Mouse (Mus musculus) liver, postnatal 0 days (tissue): ENCODE results near the gene Ddc.

Experiments
- CTCF ChIP-seq: sonication (generic); IDR thresholded peaks from 2 replicates; pipeline ENCODE4 v1.5.1; 2016; ENCODE audit warnings: antibody characterized with exemption, low read depth
- EP300 ChIP-seq: IDR thresholded peaks from 2 replicates; pipeline ENCODE4 v1.6.1; 2016; ENCODE audit warnings: antibody characterized with exemption, low read depth, mild to moderate bottlenecking

DNA sequence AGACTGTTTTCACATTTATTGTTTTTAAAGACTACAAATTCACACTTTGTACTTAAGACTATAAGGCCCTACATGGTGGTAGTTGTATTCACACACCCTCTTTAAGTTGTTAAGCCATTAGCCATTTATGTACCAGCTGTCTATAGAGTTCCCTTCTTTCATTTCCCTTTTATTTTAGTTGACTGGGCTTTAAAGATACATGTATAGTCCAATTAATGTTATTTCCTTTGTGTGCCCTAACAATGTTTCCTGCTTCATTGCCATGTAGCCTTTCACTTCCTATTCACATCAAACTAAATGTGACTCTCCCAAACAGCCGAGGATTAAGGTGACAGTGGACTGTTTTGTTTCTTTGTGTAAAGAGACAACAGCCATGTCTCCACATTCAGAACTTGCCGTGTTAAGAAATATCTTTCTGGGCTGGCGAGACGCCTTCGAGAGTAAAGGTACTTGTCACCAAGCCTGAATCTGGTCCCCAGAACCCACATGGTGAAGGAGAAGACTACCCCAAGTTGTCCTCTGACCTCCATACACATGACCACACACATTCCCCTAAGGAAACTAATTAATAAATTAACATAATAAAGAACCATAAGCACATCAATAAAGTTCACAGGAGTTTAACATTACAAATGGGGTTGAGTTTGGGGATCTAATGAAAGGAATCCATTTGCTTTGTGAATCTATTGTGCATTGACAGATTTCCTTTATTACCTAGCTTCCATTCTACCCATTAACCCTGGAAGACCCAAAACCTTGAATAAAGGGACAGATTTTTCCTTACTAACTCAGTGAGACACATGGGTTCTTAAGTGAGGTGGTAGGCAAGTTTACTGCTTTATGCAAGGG is 43.1 kb upstream of the Ddc start:
- TF ChIP-seq EP300 (no peak), CTCF (no peak)
